Mouse (Mus musculus): ENCODE data around the gene A630073D07Rik. TPM values are rescaled to one million over a fixed set of nuclear protein-coding genes. Genes with fewer than 3 reads are reported as not detected.
"Not testable (repeated sequence)": the region's sequence is repeated elsewhere in the genome, so short reads cannot be mapped to it uniquely, and the experiment has no call there.

A630073D07Rik gene
- not detected in 2 replicates for polyA plus RNA-seq (2015; fragmentation: Nextera tagmentation; extraction: Ambion mirVana)

GRCm38 (mm10) chr6:132651426-132651825, at the start of gene A630073D07Rik:
A630073D07Rik (minus strand) TSS chr6:132651526.
- 82% methylated on average over 1 of the region's 1 CpGs for WGBS
- no peak within 1 kb of the TSS for H3K9ac ChIP-seq
- H3K36me3 ChIP-seq, result no peaks in the 10 kb centered on the region
- H3K4me2 ChIP-seq, result no peak within 1 kb of the TSS
- no peak within 1 kb of the TSS for H3K4me3 ChIP-seq
- ATAC-seq (ENCODE audit: insufficient number of reproducible peaks, low FRiP score, low TSS enrichment, low read depth), result no peak
- H3K9me3 ChIP-seq, result no peaks in the 10 kb centered on the region
- no peaks in the 10 kb centered on the region for H3K4me1 ChIP-seq
- no peak within 1 kb of the TSS for H3K27ac ChIP-seq
- H3K27me3 ChIP-seq, result no peaks in the 10 kb centered on the region

GRCm38 (mm10) chr6:132700907-132701306, 49.6 kb upstream of the A630073D07Rik start, which contains the start of gene Tas2r121:
Tas2r121 (minus strand) TSS chr6:132701007.
- no peak within 1 kb of the TSS for H3K4me2 ChIP-seq

GRCm38 (mm10) chr6:132691596-132691995, 40.3 kb upstream of the A630073D07Rik start:
- not testable (repeated sequence) for H3K4me3 ChIP-seq; H3K9me3 ChIP-seq; H3K36me3 ChIP-seq; ATAC-seq (ENCODE audit: insufficient number of reproducible peaks, low FRiP score, low TSS enrichment, low read depth); H3K4me2 ChIP-seq; H3K9ac ChIP-seq; H3K27ac ChIP-seq; H3K4me1 ChIP-seq; H3K27me3 ChIP-seq
- 74% methylated on average over 7 of the region's 7 CpGs for WGBS

More at GRCm38 (mm10) chr6:132700907-132701306, 49.6 kb upstream of the A630073D07Rik start, which contains the start of gene Tas2r121:
- ATAC-seq (ENCODE audit: insufficient number of reproducible peaks, low FRiP score, low TSS enrichment, low read depth), result no peak
- 63% methylated on average over 1 of the region's 1 CpGs for WGBS
- no peaks in the 10 kb centered on the region for H3K9me3 ChIP-seq
- H3K36me3 ChIP-seq, result no peaks in the 10 kb centered on the region
- no peak within 1 kb of the TSS for H3K4me3 ChIP-seq
- no peak within 1 kb of the TSS for H3K27ac ChIP-seq
- H3K27me3 ChIP-seq, result no peaks in the 10 kb centered on the region
- H3K4me1 ChIP-seq, result no peaks in the 10 kb centered on the region
- no peak within 1 kb of the TSS for H3K9ac ChIP-seq

- Histone ChIP-seq H3K36me3 (no peaks in the 10 kb centered on the region), H3K9ac (no peak within 1 kb of the TSS), H3K9me3 (no peaks in the 10 kb centered on the region), H3K4me3 (no peak within 1 kb of the TSS), H3K4me1 (no peaks in the 10 kb centered on the region), H3K27me3 (no peaks in the 10 kb centered on the region), H3K4me2 (no peak within 1 kb of the TSS), H3K27ac (no peak within 1 kb of the TSS)
- no peak for ATAC-seq (ENCODE audit: insufficient number of reproducible peaks, low FRiP score, low TSS enrichment, low read depth)
These were observed 5.3 kb upstream of the A630073D07Rik start, which contains the start of gene Tas2r120 for GRCm38 (mm10) chr6:132656653-132657052. Tas2r120 (plus strand) TSS chr6:132656953.

GRCm38 (mm10) chr6:132649399-132649798, 1.9 kb downstream of the A630073D07Rik start:
- Histone ChIP-seq H3K27ac (no peak overlapping the region), H3K4me2 (no peak overlapping the region), H3K9ac (no peak overlapping the region), H3K4me1 (no peaks in the 10 kb centered on the region), H3K36me3 (no peaks in the 10 kb centered on the region), H3K9me3 (no peaks in the 10 kb centered on the region), H3K27me3 (no peaks in the 10 kb centered on the region), H3K4me3 (no peak overlapping the region)
- ATAC-seq (ENCODE audit: insufficient number of reproducible peaks, low FRiP score, low TSS enrichment, low read depth), result no peak

GRCm38 (mm10) chr6:132595613-132596012, 55.7 kb downstream of the A630073D07Rik start, which contains the start of gene Prp2:
Prp2 (plus strand) TSS chr6:132595913.
- H3K9ac ChIP-seq; H3K27ac ChIP-seq; H3K9me3 ChIP-seq; H3K4me3 ChIP-seq; H3K36me3 ChIP-seq; H3K4me2 ChIP-seq; H3K4me1 ChIP-seq; H3K27me3 ChIP-seq; ATAC-seq (ENCODE audit: insufficient number of reproducible peaks, low FRiP score, low TSS enrichment, low read depth): not testable (repeated sequence)
- 69% methylated on average over 2 of the region's 2 CpGs for WGBS

Other genes with a start within 250 kb of the A630073D07Rik start
- not detected in 2 replicates for gene Prh1, start 81.7 kb downstream of the A630073D07Rik start, polyA plus RNA-seq (2015; fragmentation: Nextera tagmentation; extraction: Ambion mirVana)
- not detected in 2 replicates for gene Prp2, start 55.6 kb downstream of the A630073D07Rik start, polyA plus RNA-seq (2015; fragmentation: Nextera tagmentation; extraction: Ambion mirVana)
- not detected in 2 replicates for gene Tas2r120, start 5.4 kb upstream of the A630073D07Rik start, polyA plus RNA-seq (2015; fragmentation: Nextera tagmentation; extraction: Ambion mirVana)
- not detected in 2 replicates for gene Tas2r121, start 49.5 kb upstream of the A630073D07Rik start, polyA plus RNA-seq (2015; fragmentation: Nextera tagmentation; extraction: Ambion mirVana)
- gene Tas2r122, start 60.4 kb upstream of the A630073D07Rik start, polyA plus RNA-seq (2015; fragmentation: Nextera tagmentation; extraction: Ambion mirVana), result not detected in 2 replicates
- gene Tas2r115, start 86.5 kb upstream of the A630073D07Rik start, polyA plus RNA-seq (2015; fragmentation: Nextera tagmentation; extraction: Ambion mirVana), result not detected in 2 replicates
- not detected in 2 replicates for gene Tas2r124, start 103.2 kb upstream of the A630073D07Rik start, polyA plus RNA-seq (2015; fragmentation: Nextera tagmentation; extraction: Ambion mirVana)
- not detected in 2 replicates for gene Tas2r102, start 110.6 kb upstream of the A630073D07Rik start, polyA plus RNA-seq (2015; fragmentation: Nextera tagmentation; extraction: Ambion mirVana)
- gene Tas2r136, start 126.6 kb upstream of the A630073D07Rik start, polyA plus RNA-seq (2015; fragmentation: Nextera tagmentation; extraction: Ambion mirVana), result not detected in 2 replicates
- gene Tas2r117, start 151.3 kb upstream of the A630073D07Rik start, polyA plus RNA-seq (2015; fragmentation: Nextera tagmentation; extraction: Ambion mirVana), result not detected in 2 replicates
- not detected in 2 replicates for gene Tas2r123, start 195.6 kb upstream of the A630073D07Rik start, polyA plus RNA-seq (2015; fragmentation: Nextera tagmentation; extraction: Ambion mirVana)
- not detected in 2 replicates for gene Tas2r116, start 203.9 kb upstream of the A630073D07Rik start, polyA plus RNA-seq (2015; fragmentation: Nextera tagmentation; extraction: Ambion mirVana)
- not detected in 2 replicates for gene Tas2r110, start 216.5 kb upstream of the A630073D07Rik start, polyA plus RNA-seq (2015; fragmentation: Nextera tagmentation; extraction: Ambion mirVana)
- not detected in 2 replicates for gene Tas2r113, start 241.5 kb upstream of the A630073D07Rik start, polyA plus RNA-seq (2015; fragmentation: Nextera tagmentation; extraction: Ambion mirVana)

Measured in limb, embryonic 15.5 days (tissue).